Mouse (Mus musculus) right cerebral cortex, adult 2 months (tissue): ENCODE measurements around the gene Kcna7.
"Not testable (repeated sequence)": the region's sequence is repeated elsewhere in the genome, so short reads cannot be mapped to it uniquely, and the experiment has no call there.

Source experiments
- DNase-seq, 2 experiments: peaks; one replicate each; pipeline ENCODE4 v3.0.0; 2021 to 2022; ENCODE audit warnings: low spot score in 2 of 2

Gene Kcna7

GRCm38 (mm10) chr7:45405091-45406075, at the start of gene Kcna7:
TSS of gene Kcna7 (plus strand) at chr7:45405653.
- DNase-seq: peak; percentile 76 to 81

- DNase-seq: no peak
These were observed 49.4 kb upstream of the Kcna7 start for GRCm38 (mm10) chr7:45356087-45356486.

- not testable (repeated sequence) for DNase-seq
These were observed 46.4 kb upstream of the Kcna7 start for GRCm38 (mm10) chr7:45359081-45359480.

GRCm38 (mm10) chr7:45360404-45361125, 44.9 kb upstream of the Kcna7 start:
- peak; percentile 34 to 48 for DNase-seq

- DNase-seq: peak; percentile 79 to 82
These were observed 44.1 kb upstream of the Kcna7 start for GRCm38 (mm10) chr7:45361243-45361804.

GRCm38 (mm10) chr7:45362801-45363200, 42.7 kb upstream of the Kcna7 start:
- peak; percentile 41 for DNase-seq

- DNase-seq: no peak
These were observed 41.5 kb upstream of the Kcna7 start for GRCm38 (mm10) chr7:45363983-45364382.

- DNase-seq: no peak
These were observed 39.5 kb upstream of the Kcna7 start for GRCm38 (mm10) chr7:45365742-45366651.

GRCm38 (mm10) chr7:45366652-45367019, 38.8 kb upstream of the Kcna7 start, which contains the start of gene Ppfia3:
TSS of gene Ppfia3 (minus strand) at chr7:45367019.
- no peak for DNase-seq

- peak; percentile 98 to 99 for DNase-seq
These were observed 38.2 kb upstream of the Kcna7 start for GRCm38 (mm10) chr7:45367020-45367880.

- DNase-seq: peak in 1 of 2 experiments; percentile 30
These were observed 37.3 kb upstream of the Kcna7 start for GRCm38 (mm10) chr7:45368178-45368577.

GRCm38 (mm10) chr7:45369022-45369745, 36.3 kb upstream of the Kcna7 start:
- peak in 1 of 2 experiments; percentile 31 for DNase-seq

GRCm38 (mm10) chr7:45369836-45370474, 35.5 kb upstream of the Kcna7 start:
- peak in 1 of 2 experiments; percentile 52 for DNase-seq

GRCm38 (mm10) chr7:45370475-45371311, 34.8 kb upstream of the Kcna7 start, which contains the start of gene Lin7b:
TSS of gene Lin7b (minus strand) at chr7:45370583.
- peak; percentile 92 to 94 for DNase-seq

- no peak for DNase-seq
These were observed 33.1 kb upstream of the Kcna7 start for GRCm38 (mm10) chr7:45372371-45372770.

- no peak for DNase-seq
These were observed 30.8 kb upstream of the Kcna7 start for GRCm38 (mm10) chr7:45374620-45375019.

GRCm38 (mm10) chr7:45376057-45376456, 29.4 kb upstream of the Kcna7 start:
- DNase-seq: peak in 1 of 2 experiments; percentile 36

- no peak for DNase-seq
These were observed 19.4 kb upstream of the Kcna7 start for GRCm38 (mm10) chr7:45386077-45386476.
